Mouse (Mus musculus): ENCODE data around the gene Gm14743. TPM values are rescaled to one million over a fixed set of nuclear protein-coding genes. Genes with fewer than 3 reads are reported as not detected.
"Not testable (repeated sequence)": the region's sequence is repeated elsewhere in the genome, so short reads cannot be mapped to it uniquely, and the experiment has no call there.

Gm14743 gene
- total RNA-seq (2014; rRNA removed), result not detected in 2 replicates
- not detected in 2 replicates for polyA plus RNA-seq (2015; fragmentation: Nextera tagmentation; extraction: Ambion mirVana)

DNA sequence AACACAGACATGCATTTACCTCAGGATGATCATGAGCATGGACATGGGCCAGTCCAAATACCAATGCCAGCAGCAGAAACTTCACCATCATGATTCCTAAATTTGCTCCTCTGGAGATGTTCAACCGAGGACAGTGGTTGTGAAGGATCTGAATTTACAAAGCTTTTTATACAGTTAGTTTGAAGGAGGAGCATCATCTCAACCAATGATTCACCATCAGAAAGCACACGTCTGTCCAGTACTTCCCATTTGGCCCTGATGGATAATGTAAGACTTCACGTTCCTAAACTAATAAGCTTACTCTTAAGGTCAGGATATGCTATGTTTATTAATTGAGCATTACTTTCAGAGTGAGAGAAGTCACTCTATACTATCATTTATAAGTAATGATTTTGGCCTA is at the start of gene Gm14743:
TSS of gene Gm14743 (minus strand) at position 101 of the 400 bp plus-strand sequence.
- not testable (repeated sequence) for ATAC-seq; H3K9me3 ChIP-seq (ENCODE audit: low read length); H3K4me2 ChIP-seq (ENCODE audit: low read depth, low read length); DNase-seq (ENCODE audit: low spot score); H3K4me3 ChIP-seq (ENCODE audit: low read length); H3K9ac ChIP-seq (replicated peaks; ENCODE audit: low read length); H3K36me3 ChIP-seq (ENCODE audit: insufficient read depth, low read length); H3K27ac ChIP-seq; H3K27me3 ChIP-seq (ENCODE audit: insufficient read depth, low read length); H3K4me1 ChIP-seq (ENCODE audit: insufficient read depth, low read length)
- WGBS, result no CpG with 5 or more reads among the region's 3 CpGs

DNA sequence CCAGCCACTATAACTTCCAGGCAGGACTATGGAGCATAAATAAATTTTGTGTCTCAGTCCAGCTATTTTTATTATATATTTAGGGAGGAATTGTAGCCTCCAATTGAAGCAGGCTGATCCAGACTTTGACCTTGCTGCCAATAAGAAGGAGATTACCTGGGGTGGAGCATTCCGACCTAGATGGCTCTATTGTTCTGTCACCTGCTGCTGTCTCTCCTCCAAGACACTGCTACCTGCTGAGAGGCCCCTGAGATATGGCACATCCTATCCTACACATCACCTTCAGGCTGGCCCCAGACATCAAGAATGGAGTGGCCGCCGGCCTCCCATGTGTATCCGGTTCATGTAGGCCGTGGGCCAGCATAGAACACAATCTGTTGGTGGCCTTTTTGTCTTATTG is 42.9 kb downstream of the Gm14743 start:
- Histone ChIP-seq H3K4me2 (ENCODE audit: low read depth, low read length) (no peak overlapping the region), H3K9me3 (ENCODE audit: low read length) (no peaks in the 10 kb centered on the region), H3K9ac (replicated peaks; ENCODE audit: low read length) (no peak overlapping the region), H3K36me3 (ENCODE audit: insufficient read depth, low read length) (no peaks in the 10 kb centered on the region), H3K4me1 (ENCODE audit: insufficient read depth, low read length) (no peaks in the 10 kb centered on the region), H3K4me3 (ENCODE audit: low read length) (no peak overlapping the region), H3K27me3 (ENCODE audit: insufficient read depth, low read length) (no peaks in the 10 kb centered on the region), H3K27ac (no peak overlapping the region)
- no peak for TF ChIP-seq CTCF (IDR thresholded peaks at IDR 0.05; ENCODE audit: low read depth)
- WGBS, result 92% methylated on average over 5 of the region's 5 CpGs
- no peak for DNase-seq (ENCODE audit: low spot score)
- ATAC-seq, result no peak

DNA sequence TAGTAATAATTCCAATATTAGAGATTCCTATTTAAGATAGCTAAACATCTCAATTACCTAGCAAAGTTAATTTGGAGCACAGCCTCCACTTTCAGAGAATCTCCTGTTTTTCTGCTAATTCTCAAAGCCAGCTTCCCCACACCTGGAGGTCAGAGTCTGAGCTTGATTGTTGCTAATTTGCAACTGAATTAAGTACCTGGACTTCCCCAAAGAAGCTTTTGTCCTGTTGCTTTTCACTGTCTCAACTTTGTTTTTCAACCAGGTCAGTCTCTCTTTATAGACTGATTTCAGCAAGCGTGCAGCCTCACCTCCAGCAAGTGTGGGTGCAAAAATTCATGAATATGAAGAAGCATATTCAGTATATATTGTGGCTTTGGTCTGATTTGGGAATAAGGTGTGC is 43.5 kb downstream of the Gm14743 start:
- not testable (repeated sequence) for DNase-seq (ENCODE audit: low spot score); H3K36me3 ChIP-seq (ENCODE audit: insufficient read depth, low read length); H3K27me3 ChIP-seq (ENCODE audit: insufficient read depth, low read length); H3K9ac ChIP-seq (replicated peaks; ENCODE audit: low read length); H3K9me3 ChIP-seq (ENCODE audit: low read length); H3K4me2 ChIP-seq (ENCODE audit: low read depth, low read length); ATAC-seq; H3K27ac ChIP-seq; H3K4me3 ChIP-seq (ENCODE audit: low read length); H3K4me1 ChIP-seq (ENCODE audit: insufficient read depth, low read length)
- WGBS, result 64% methylated on average over 1 of the region's 1 CpGs

Other genes with a start within 250 kb of the Gm14743 start
- gene Obp1a, start 154.5 kb downstream of the Gm14743 start, total RNA-seq (2014; rRNA removed), result not detected in 2 replicates
- 0.20 TPM in 1 of 2 replicates, not detected in the other for gene Obp1a, start 154.5 kb downstream of the Gm14743 start, polyA plus RNA-seq (2015; fragmentation: Nextera tagmentation; extraction: Ambion mirVana)
- gene Gm5938, start 120.5 kb downstream of the Gm14743 start, total RNA-seq (2014; rRNA removed), result not detected in 2 replicates
- not detected in 2 replicates for gene Gm5938, start 120.5 kb downstream of the Gm14743 start, polyA plus RNA-seq (2015; fragmentation: Nextera tagmentation; extraction: Ambion mirVana)
- not detected in 2 replicates for gene Obp1b, start 59.1 kb downstream of the Gm14743 start, total RNA-seq (2014; rRNA removed)
- not detected in 2 replicates for gene Obp1b, start 59.1 kb downstream of the Gm14743 start, polyA plus RNA-seq (2015; fragmentation: Nextera tagmentation; extraction: Ambion mirVana)
- not detected in 2 replicates for gene 4930480E11Rik, start 123.7 kb upstream of the Gm14743 start, total RNA-seq (2014; rRNA removed)
- gene 4930480E11Rik, start 123.7 kb upstream of the Gm14743 start, polyA plus RNA-seq (2015; fragmentation: Nextera tagmentation; extraction: Ambion mirVana), result not detected in 2 replicates